Mouse (Mus musculus): ENCODE data around the gene Gpr142. TPM values are rescaled to one million over a fixed set of nuclear protein-coding genes. Genes with fewer than 3 reads are reported as not detected.

Gpr142 gene
- polyA plus RNA-seq, 1 experiment from 2014 or later: 0.36 TPM

DNA sequence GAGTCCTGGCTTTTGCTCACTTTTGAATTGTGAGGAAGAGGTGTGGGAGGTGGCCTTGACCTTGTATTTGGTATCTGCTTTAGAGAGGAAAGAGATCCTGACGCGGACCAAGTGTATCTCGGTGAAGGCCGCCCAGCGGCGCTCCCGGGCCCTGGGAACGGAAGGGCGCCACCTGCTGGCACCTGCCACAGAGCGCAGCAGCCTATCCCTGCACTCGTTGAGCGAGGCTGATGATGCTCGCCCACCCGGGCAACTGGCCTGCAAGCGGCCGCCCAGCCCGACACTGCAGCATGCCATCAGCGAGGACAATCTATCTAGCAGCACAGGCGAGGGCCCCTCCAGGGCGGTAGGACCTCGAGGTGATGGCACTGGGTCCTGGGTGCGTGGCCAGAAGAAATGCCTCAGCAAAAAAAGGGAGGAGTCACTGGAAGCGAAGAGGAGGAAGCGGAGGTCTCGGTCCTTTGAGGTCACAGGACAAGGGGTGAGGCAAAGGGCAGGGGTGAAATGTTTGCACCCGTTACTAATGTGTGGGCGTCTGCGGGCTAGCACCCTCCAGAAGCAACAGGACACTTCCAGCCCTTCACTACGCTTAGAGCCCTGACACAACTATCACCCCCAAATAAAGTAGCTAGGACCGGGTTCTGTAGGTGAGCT lies 9.5 kb upstream of the Gpr142 start:
- Histone ChIP-seq H3K4me2 (ENCODE audit: low read depth, low read length) (no peak overlapping the region), H3K27ac (ENCODE audit: low read length) (no peak overlapping the region), H3K27me3 (ENCODE audit: control insufficient read depth, insufficient read depth, low read length) (peaks cover 83% of the 10 kb centered on the region), H3K4me1 (ENCODE audit: control insufficient read depth, insufficient read depth, low read length) (peaks cover 15% of the 10 kb centered on the region), H3K9me3 (replicated peaks; ENCODE audit: control insufficient read depth, low read length) (no peaks in the 10 kb centered on the region), H3K9ac (ENCODE audit: low read length) (no peak overlapping the region), H3K4me3 (replicated peaks; ENCODE audit: low read length) (no peak overlapping the region), H3K36me3 (ENCODE audit: control insufficient read depth, insufficient read depth, low read length) (no peaks in the 10 kb centered on the region)
- 8% methylated on average over 30 of the region's 30 CpGs for WGBS
- ATAC-seq (ENCODE audit: insufficient read depth, low FRiP score): peak; percentile 44; the same call in 1 of the 2 replicates

- H3K4me3 ChIP-seq (replicated peaks; ENCODE audit: low read length): no peak overlapping the region
- H3K9me3 ChIP-seq (replicated peaks; ENCODE audit: control insufficient read depth, low read length): no peaks in the 10 kb centered on the region
- no peak overlapping the region for H3K4me2 ChIP-seq (ENCODE audit: low read depth, low read length)
- WGBS: 58% methylated on average over 9 of the region's 9 CpGs
- H3K9ac ChIP-seq (ENCODE audit: low read length): no peak overlapping the region
- no peak overlapping the region for H3K27ac ChIP-seq (ENCODE audit: low read length)
- peaks cover 83% of the 10 kb centered on the region for H3K27me3 ChIP-seq (ENCODE audit: control insufficient read depth, insufficient read depth, low read length)
- no peak for ATAC-seq (ENCODE audit: insufficient read depth, low FRiP score)
- no peaks in the 10 kb centered on the region for H3K36me3 ChIP-seq (ENCODE audit: control insufficient read depth, insufficient read depth, low read length)
- peaks cover 16% of the 10 kb centered on the region for H3K4me1 ChIP-seq (ENCODE audit: control insufficient read depth, insufficient read depth, low read length)
These were observed 9.0 kb upstream of the Gpr142 start for GRCm38 (mm10) chr11:114789716-114790115.

DNA sequence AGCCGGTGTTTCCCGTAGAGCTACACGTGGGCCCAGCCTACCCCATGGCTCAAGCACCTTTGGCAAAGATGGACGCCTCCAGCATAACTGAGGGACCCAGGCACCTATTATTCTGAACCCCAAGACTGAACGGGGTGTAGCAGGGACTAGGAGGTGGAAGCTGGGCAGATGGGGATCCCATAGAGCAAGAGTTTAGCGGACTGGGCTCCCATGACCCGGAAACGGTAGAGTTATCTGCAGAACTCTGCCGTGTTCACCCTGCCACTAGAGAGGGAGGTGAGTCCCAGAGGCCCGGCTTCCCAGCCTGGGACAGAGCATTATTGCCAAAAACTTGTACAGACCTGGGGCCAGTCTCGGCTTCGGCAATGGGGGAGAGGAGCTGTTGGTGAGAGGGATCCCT lies 8.6 kb upstream of the Gpr142 start:
- H3K9me3 ChIP-seq (replicated peaks; ENCODE audit: control insufficient read depth, low read length): no peaks in the 10 kb centered on the region
- no peak overlapping the region for H3K27ac ChIP-seq (ENCODE audit: low read length)
- H3K4me2 ChIP-seq (ENCODE audit: low read depth, low read length): no peak overlapping the region
- no peaks in the 10 kb centered on the region for H3K36me3 ChIP-seq (ENCODE audit: control insufficient read depth, insufficient read depth, low read length)
- 76% methylated on average over 12 of the region's 12 CpGs for WGBS
- no peak overlapping the region for H3K4me3 ChIP-seq (replicated peaks; ENCODE audit: low read length)
- no peak for ATAC-seq (ENCODE audit: insufficient read depth, low FRiP score)
- H3K4me1 ChIP-seq (ENCODE audit: control insufficient read depth, insufficient read depth, low read length): peaks cover 20% of the 10 kb centered on the region
- peaks cover 79% of the 10 kb centered on the region for H3K27me3 ChIP-seq (ENCODE audit: control insufficient read depth, insufficient read depth, low read length)
- no peak overlapping the region for H3K9ac ChIP-seq (ENCODE audit: low read length)

DNA sequence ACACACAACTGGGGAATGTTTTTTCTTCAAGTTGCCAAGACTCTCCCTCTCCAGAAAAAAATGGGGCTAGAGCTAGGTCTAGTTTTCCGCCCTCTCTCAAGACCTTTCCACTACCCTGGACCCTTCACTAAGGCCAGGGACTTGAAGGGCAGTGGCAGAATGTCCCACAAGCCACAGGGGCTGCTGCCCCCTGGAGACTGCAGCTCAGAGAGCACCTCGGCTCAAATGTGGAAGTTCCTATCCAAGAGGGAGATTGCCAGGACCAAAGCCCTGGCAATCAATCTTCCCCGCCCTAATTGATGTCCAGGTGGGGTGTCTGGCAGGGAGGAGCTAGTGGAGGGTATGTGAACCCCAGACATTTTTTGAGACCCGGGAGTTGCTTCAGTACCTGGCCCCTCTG lies 7.9 kb upstream of the Gpr142 start:
- Histone ChIP-seq H3K36me3 (ENCODE audit: control insufficient read depth, insufficient read depth, low read length) (no peaks in the 10 kb centered on the region), H3K4me1 (ENCODE audit: control insufficient read depth, insufficient read depth, low read length) (peaks cover 23% of the 10 kb centered on the region), H3K27ac (ENCODE audit: low read length) (no peak overlapping the region), H3K27me3 (ENCODE audit: control insufficient read depth, insufficient read depth, low read length) (peaks cover 72% of the 10 kb centered on the region), H3K9me3 (replicated peaks; ENCODE audit: control insufficient read depth, low read length) (no peaks in the 10 kb centered on the region), H3K4me2 (ENCODE audit: low read depth, low read length) (no peak overlapping the region), H3K4me3 (replicated peaks; ENCODE audit: low read length) (no peak overlapping the region), H3K9ac (ENCODE audit: low read length) (no peak overlapping the region)
- ATAC-seq (ENCODE audit: insufficient read depth, low FRiP score): no peak
- WGBS: 26% methylated on average over 4 of the region's 4 CpGs

GRCm38 (mm10) chr11:114791351-114791889 lies 7.3 kb upstream of the Gpr142 start:
- no peak overlapping the region for H3K27ac ChIP-seq (ENCODE audit: low read length)
- peak overlapping the region; percentile 32 for H3K9ac ChIP-seq (ENCODE audit: low read length)
- 1% methylated on average over 50 of the region's 50 CpGs for WGBS
- no peak for ATAC-seq (ENCODE audit: insufficient read depth, low FRiP score)
- peaks cover 66% of the 10 kb centered on the region for H3K27me3 ChIP-seq (ENCODE audit: control insufficient read depth, insufficient read depth, low read length)
- H3K4me2 ChIP-seq (ENCODE audit: low read depth, low read length): peak overlapping the region; percentile 90
- H3K4me3 ChIP-seq (replicated peaks; ENCODE audit: low read length): peak overlapping the region; percentile 49
- H3K9me3 ChIP-seq (replicated peaks; ENCODE audit: control insufficient read depth, low read length): no peaks in the 10 kb centered on the region
- H3K36me3 ChIP-seq (ENCODE audit: control insufficient read depth, insufficient read depth, low read length): no peaks in the 10 kb centered on the region
- H3K4me1 ChIP-seq (ENCODE audit: control insufficient read depth, insufficient read depth, low read length): peaks cover 21% of the 10 kb centered on the region

DNA sequence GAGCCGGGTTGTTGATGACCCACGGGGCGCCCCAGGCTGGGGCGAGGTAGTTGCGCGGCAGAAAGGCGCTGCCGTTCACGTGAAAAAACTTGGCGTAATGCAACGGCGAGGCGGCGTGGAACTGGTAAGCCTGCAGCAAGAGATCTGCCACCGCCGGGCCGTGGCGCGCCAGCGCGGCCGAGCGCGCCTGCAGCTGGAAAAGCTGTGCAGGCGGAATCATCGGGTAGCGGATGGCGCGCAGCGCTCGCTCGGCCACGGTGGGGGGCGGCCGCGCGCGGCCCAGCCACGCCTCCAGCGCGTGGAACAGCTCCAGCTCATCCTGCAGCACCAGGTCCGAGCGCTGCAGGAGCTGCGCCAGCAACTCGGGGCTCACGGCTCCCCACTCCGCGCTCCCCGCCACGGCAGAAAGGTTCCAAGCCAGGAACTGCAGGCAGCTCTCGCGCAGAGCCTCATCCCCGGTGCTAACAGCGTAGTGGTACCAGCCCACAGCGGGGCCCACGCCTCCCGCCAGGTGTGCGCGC lies 6.8 kb upstream of the Gpr142 start:
- H3K27me3 ChIP-seq (ENCODE audit: control insufficient read depth, insufficient read depth, low read length): peaks cover 61% of the 10 kb centered on the region

GRCm38 (mm10) chr11:114792931-114793494 lies 5.7 kb upstream of the Gpr142 start:
- H3K27me3 ChIP-seq (ENCODE audit: control insufficient read depth, insufficient read depth, low read length): peaks cover 51% of the 10 kb centered on the region

More for the DNA sequence above, 6.8 kb upstream of the Gpr142 start:
- ATAC-seq (ENCODE audit: insufficient read depth, low FRiP score): no peak
- H3K9ac ChIP-seq (ENCODE audit: low read length): peak overlapping the region; percentile 32; the same call in 1 of the 2 replicates
- no peaks in the 10 kb centered on the region for H3K36me3 ChIP-seq (ENCODE audit: control insufficient read depth, insufficient read depth, low read length)
- peak overlapping the region; percentile 90 for H3K4me2 ChIP-seq (ENCODE audit: low read depth, low read length)
- H3K4me3 ChIP-seq (replicated peaks; ENCODE audit: low read length): peak overlapping the region; percentile 49
- no peaks in the 10 kb centered on the region for H3K9me3 ChIP-seq (replicated peaks; ENCODE audit: control insufficient read depth, low read length)
- peaks cover 20% of the 10 kb centered on the region for H3K4me1 ChIP-seq (ENCODE audit: control insufficient read depth, insufficient read depth, low read length)
- under 1% methylated on average over 59 of the region's 59 CpGs for WGBS
- no peak overlapping the region for H3K27ac ChIP-seq (ENCODE audit: low read length)

GRCm38 (mm10) chr11:114793868-114794545 lies 4.7 kb upstream of the Gpr142 start:
- Histone ChIP-seq H3K9ac (ENCODE audit: low read length) (no peak overlapping the region), H3K4me1 (ENCODE audit: control insufficient read depth, insufficient read depth, low read length) (peaks cover 20% of the 10 kb centered on the region), H3K9me3 (replicated peaks; ENCODE audit: control insufficient read depth, low read length) (no peaks in the 10 kb centered on the region), H3K36me3 (ENCODE audit: control insufficient read depth, insufficient read depth, low read length) (no peaks in the 10 kb centered on the region), H3K4me2 (ENCODE audit: low read depth, low read length) (no peak overlapping the region), H3K27ac (ENCODE audit: low read length) (no peak overlapping the region), H3K4me3 (replicated peaks; ENCODE audit: low read length) (no peak overlapping the region), H3K27me3 (ENCODE audit: control insufficient read depth, insufficient read depth, low read length) (peaks cover 46% of the 10 kb centered on the region)
- no peak for ATAC-seq (ENCODE audit: insufficient read depth, low FRiP score)
- 68% methylated on average over 19 of the region's 19 CpGs for WGBS

More at GRCm38 (mm10) chr11:114792931-114793494, 5.7 kb upstream of the Gpr142 start:
- WGBS: 61% methylated on average over 5 of the region's 5 CpGs
- no peaks in the 10 kb centered on the region for H3K36me3 ChIP-seq (ENCODE audit: control insufficient read depth, insufficient read depth, low read length)
- H3K4me2 ChIP-seq (ENCODE audit: low read depth, low read length): no peak overlapping the region
- no peak overlapping the region for H3K9ac ChIP-seq (ENCODE audit: low read length)
- H3K4me3 ChIP-seq (replicated peaks; ENCODE audit: low read length): no peak overlapping the region
- no peak for ATAC-seq (ENCODE audit: insufficient read depth, low FRiP score)
- H3K9me3 ChIP-seq (replicated peaks; ENCODE audit: control insufficient read depth, low read length): no peaks in the 10 kb centered on the region
- H3K4me1 ChIP-seq (ENCODE audit: control insufficient read depth, insufficient read depth, low read length): peaks cover 20% of the 10 kb centered on the region
- no peak overlapping the region for H3K27ac ChIP-seq (ENCODE audit: low read length)

DNA sequence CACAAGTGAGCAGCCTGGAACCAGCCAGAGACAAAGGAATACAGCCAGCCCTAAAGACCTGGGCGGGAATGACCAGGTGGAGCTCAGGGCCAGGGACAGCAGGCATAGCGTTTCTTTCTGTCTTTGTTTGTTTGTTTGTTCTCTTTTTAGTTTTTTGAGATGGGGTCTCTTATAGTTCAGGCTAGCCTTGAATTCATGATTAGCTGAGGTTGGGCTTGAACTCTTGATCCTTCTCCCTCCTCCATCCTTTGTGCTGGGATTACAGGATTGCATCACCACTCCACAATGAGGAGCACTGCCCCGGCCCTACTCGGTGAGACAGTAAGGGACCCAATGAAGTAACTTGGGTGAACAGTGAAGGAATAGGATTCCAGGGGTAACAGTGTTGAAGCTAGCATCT lies 4.0 kb upstream of the Gpr142 start:
- H3K4me2 ChIP-seq (ENCODE audit: low read depth, low read length): peak overlapping the region; percentile 73
- WGBS: 54% methylated on average over 4 of the region's 4 CpGs

More for the DNA sequence above, 4.0 kb upstream of the Gpr142 start:
- no peak for ATAC-seq (ENCODE audit: insufficient read depth, low FRiP score)
- Histone ChIP-seq H3K9ac (ENCODE audit: low read length) (no peak overlapping the region), H3K4me1 (ENCODE audit: control insufficient read depth, insufficient read depth, low read length) (peaks cover 20% of the 10 kb centered on the region), H3K27me3 (ENCODE audit: control insufficient read depth, insufficient read depth, low read length) (peaks cover 40% of the 10 kb centered on the region), H3K36me3 (ENCODE audit: control insufficient read depth, insufficient read depth, low read length) (no peaks in the 10 kb centered on the region), H3K4me3 (replicated peaks; ENCODE audit: low read length) (no peak overlapping the region), H3K27ac (ENCODE audit: low read length) (no peak overlapping the region), H3K9me3 (replicated peaks; ENCODE audit: control insufficient read depth, low read length) (no peaks in the 10 kb centered on the region)

Measured in stomach, embryonic 16.5 days (tissue).